Mouse (Mus musculus) 3T3-L1 (cell line): ENCODE measurements at regions not wholly inside any gene's neighbourhood (a gene's known extent, or its start where the extent isn't known, plus 50 kb on each side); places are given as distances from the start of the nearest gene placed in this dataset.

Experiments used
- DNase-seq: peaks from one replicate; pipeline ENCODE4 v3.0.0-alpha.2; 2015; ENCODE audit warnings: low read depth, low spot score

DNA sequence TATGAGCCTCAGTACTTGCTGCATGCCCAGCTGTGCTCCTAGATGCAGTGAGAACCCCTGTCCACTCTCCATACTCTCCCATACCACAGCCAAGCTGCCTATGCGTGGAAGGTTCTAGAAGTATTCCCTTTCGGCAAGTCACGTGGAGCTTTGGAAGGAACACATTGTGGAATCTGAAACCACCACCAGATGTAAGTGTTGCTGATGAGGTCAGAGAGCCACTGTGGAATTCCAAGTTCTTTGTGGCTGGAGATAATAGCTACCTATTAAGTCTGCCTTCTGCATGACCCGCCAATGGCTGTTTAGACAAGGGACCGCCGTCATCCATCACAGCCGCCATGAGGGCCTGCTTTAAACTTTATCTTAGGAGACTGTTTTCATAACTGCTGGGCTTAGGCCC lies 84.7 kb upstream of the Errfi1 start:
- peak; percentile 63 for DNase-seq

GRCm38 (mm10) chr4:150758467-150759237 lies 95.1 kb upstream of the Errfi1 start:
- no peak for DNase-seq

DNA sequence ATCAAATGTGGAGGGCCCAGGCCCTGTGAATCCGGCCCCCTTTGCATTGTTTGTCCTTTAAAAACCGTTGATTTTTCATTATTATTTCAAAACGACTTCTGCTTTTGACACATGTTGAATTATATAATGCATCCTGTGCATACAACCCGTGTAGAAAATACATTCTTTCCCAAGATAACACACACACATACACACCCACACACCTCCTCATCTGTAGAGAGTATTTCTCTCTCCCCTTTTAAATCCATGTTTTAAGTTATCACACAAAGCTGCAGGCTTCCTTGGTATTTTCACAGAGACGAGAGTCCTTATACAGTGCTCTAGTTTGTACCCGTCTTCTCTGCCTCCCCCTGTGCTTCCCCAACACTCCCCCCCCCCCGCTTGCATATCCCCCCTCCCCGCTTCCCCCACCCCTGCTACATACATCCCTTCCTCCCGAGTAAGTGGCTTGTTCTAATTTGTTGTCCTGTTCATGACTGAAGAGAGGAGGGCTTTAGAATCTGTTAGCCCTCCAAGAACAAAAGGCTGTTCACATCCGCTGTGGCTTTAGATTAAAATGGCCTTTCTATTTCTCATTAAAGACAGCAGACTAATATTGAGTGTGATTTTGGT lies 95.8 kb upstream of the Errfi1 start:
- no peak for DNase-seq

DNA sequence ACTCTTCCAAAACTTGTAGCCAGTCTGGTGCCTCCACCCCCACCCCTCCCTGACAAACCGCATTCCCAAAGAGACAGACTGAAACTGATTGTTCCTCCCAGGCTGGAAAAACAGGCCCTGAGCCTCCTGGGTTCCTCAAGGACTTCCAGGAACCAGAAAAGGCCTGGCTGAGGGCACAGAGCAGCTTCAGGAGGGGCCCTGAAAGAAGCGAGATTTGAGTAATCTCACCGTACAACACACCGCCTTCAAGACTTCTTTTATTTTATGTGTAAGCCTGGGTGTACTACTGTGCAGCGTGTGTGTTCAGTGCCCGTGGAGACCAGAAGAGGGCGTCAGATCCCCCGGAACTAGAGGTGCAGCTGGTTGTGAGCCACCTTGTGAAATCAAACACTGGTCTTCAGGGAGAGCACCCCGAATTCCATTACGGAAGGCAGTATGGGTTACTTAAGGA lies 96.4 kb upstream of the Errfi1 start:
- no peak for DNase-seq

DNA sequence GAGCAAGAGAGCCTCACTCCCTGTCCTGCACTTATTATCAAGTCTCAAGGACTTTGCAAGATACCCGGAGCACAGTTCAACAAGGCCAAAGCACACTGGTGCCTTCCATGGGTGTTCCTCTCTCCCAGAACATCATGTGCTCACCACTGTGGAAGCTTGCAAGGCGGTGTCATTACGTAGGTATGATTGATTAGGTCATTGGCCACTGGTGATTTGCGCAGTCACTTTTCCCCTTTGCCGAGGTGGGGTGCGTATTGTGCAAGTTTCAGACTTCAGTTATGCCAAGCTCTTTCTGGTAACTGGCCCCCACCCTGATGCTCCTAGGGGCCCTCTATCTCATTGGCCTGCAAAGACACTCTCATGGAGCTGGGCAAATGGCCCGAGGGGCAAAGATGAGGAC lies 98.3 kb upstream of the Errfi1 start:
- no peak for DNase-seq

GRCm38 (mm10) chr4:150752151-150752550 lies 100.2 kb upstream of the Slc45a1 start:
- DNase-seq = peak; percentile 54

GRCm38 (mm10) chr4:150750445-150751213 lies 98.7 kb upstream of the Slc45a1 start:
- no peak for DNase-seq

GRCm38 (mm10) chr4:150749066-150749465 lies 97.1 kb upstream of the Slc45a1 start:
- DNase-seq = no peak

GRCm38 (mm10) chr4:150748099-150749000 lies 96.4 kb upstream of the Slc45a1 start:
- DNase-seq = peak; percentile 66

DNA sequence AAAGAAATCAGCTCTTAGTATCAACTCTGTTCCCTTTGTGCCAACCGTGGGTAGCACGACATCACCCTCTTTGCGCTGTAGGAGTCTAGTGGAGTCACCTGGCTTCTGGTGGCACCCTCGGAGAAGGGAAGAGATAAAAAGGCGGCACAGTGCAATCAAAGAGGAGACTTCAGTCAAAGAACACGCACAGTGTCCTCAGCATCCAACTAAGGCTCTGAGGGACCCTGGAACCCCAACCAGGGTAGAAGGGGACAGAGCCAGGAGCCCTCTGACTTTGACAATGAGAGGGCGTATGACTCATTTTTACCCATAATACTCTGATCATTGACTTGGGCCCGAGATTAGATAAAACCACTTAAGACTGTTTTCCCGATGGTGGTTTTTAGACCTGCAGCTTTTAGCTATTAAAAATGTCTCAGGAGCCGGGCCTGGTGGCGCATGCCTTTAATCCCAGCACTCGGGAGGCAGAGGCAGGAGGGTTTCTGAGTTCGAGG lies 94.5 kb upstream of the Slc45a1 start:
- DNase-seq = no peak

- DNase-seq = peak; percentile 87
Measured at GRCm38 (mm10) chr4:150745529-150746429, 93.8 kb upstream of the Slc45a1 start.

DNA sequence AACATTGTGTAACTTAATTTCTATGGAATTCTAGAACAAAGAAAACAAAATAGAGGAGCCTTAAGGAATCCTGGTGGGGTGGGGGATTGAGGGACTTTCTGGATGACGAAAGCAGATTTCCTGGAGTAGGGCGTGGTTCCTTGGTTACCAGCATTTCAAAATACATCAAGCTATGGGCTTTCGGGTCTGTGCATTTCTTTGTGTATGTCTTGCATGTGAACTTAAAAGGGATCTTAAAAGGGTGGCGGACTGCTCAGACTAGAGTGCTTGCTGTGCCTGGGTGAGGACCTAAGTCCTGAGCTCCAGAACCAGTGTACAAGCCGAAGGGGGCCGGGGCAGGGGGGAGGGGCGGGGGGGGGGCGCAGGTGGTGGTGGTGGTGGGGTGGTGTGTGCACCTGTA lies 91.5 kb upstream of the Slc45a1 start:
- DNase-seq = no peak

DNA sequence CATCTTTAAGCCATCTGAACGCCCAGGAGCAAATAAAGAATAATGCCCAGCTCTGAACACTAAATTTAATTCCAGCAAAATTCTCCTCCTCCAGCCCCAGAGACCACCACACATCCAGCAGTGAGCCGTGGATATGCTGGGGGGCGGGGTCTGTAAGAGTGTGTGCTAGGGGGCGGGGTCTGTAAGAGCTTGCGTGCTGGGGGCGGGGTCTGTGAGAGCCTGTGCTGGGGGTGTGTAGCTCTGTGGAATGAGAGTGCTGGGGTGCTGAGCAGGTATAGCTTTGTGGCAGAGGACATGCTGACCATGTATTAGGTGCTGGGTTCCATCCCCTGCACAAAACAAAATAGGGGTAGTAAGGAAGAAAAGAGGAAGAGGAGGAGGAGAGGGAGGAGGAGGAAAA lies 91.1 kb upstream of the Slc45a1 start:
- DNase-seq = no peak

- DNase-seq = no peak
Measured at GRCm38 (mm10) chr4:150741810-150742209, 89.8 kb upstream of the Slc45a1 start.

- no peak for DNase-seq
Measured at GRCm38 (mm10) chr4:150740167-150740566, 88.2 kb upstream of the Slc45a1 start.

GRCm38 (mm10) chr4:150738736-150739135 lies 86.8 kb upstream of the Slc45a1 start:
- no peak for DNase-seq

GRCm38 (mm10) chr4:150730061-150730812 lies 78.3 kb upstream of the Slc45a1 start:
- no peak for DNase-seq

GRCm38 (mm10) chr4:150726539-150726938 lies 74.6 kb upstream of the Slc45a1 start:
- no peak for DNase-seq

DNA sequence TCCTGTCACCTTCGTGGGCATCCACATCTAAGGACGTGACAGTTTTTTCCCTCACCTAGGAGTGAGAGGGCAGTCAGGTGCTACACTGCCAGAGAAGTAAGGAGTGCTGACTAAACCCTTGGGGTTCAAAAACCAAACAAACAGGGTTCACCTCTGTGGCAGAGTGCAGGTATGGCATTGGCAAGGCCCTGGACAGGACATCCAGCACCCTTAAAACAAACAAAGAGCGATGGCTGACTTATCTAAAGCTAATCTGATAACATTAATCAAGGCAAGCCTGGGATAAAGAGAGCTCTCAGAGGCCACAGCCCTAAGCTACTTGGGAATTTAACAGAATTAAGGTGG lies 74.1 kb upstream of the Slc45a1 start:
- no peak for DNase-seq
